Mouse (Mus musculus): ENCODE measurements at regions not wholly inside any gene's neighbourhood (a gene's known extent, or its start where the extent isn't known, plus 50 kb on each side); places are given as distances from the start of the nearest gene placed in this dataset.

- Histone ChIP-seq H3K36me3 (ENCODE audit: control insufficient read depth, insufficient read depth) (no peaks in the 10 kb centered on the region), H3ac (ENCODE audit: control insufficient read depth, insufficient read length) (no peak overlapping the region), H3K27me3 (ENCODE audit: control insufficient read depth, insufficient read depth, insufficient read length) (no peaks in the 10 kb centered on the region), H3K79me2 (ENCODE audit: control insufficient read depth, insufficient read depth) (no peaks in the 10 kb centered on the region), H3K4me3 (no peak overlapping the region), H3K4me2 (ENCODE audit: low read depth) (no peak overlapping the region)
- TF ChIP-seq CEBPB (IDR thresholded peaks at IDR 0.05; ENCODE audit: insufficient read depth, poor library complexity, severe bottlenecking), result no peak
- TF ChIP-seq USF1 (IDR thresholded peaks at IDR 0.05; ENCODE audit: low read depth), result no peak
Observed at GRCm38 (mm10) chr4:31672842-31673171, 291.1 kb upstream of the Map3k7 start.

- Histone ChIP-seq H3K36me3 (ENCODE audit: control insufficient read depth, insufficient read depth) (no peaks in the 10 kb centered on the region), H3ac (ENCODE audit: control insufficient read depth, insufficient read length) (no peak overlapping the region), H3K27me3 (ENCODE audit: control insufficient read depth, insufficient read depth, insufficient read length) (no peaks in the 10 kb centered on the region), H3K79me2 (ENCODE audit: control insufficient read depth, insufficient read depth) (no peaks in the 10 kb centered on the region), H3K4me2 (ENCODE audit: low read depth) (no peak overlapping the region), H3K4me3 (no peak overlapping the region)
- TF ChIP-seq CEBPB (IDR thresholded peaks at IDR 0.05; ENCODE audit: insufficient read depth, poor library complexity, severe bottlenecking) (no peak), POLR2AphosphoS2 (IDR thresholded peaks at IDR 0.05; ENCODE audit: insufficient read length, low read depth) (no peak), REST (IDR thresholded peaks at IDR 0.05; ENCODE audit: insufficient read depth, insufficient read length) (no peak), MYOG (IDR thresholded peaks at IDR 0.05; ENCODE audit: control insufficient read depth in 1 of 3, insufficient read depth in 1 of 3, insufficient read length in 2 of 3, low read depth in 2 of 3) (no peak), TCF3 (IDR thresholded peaks at IDR 0.05; ENCODE audit: insufficient read length, low read depth) (no peak), MAX (IDR thresholded peaks at IDR 0.05; ENCODE audit: low read depth) (no peak), POLR2A (IDR thresholded peaks at IDR 0.05; ENCODE audit: insufficient read length, low read depth) (no peak), E2F4 (IDR thresholded peaks at IDR 0.05; ENCODE audit: insufficient read depth) (no peak), MYOD1 (IDR thresholded peaks at IDR 0.05; ENCODE audit: control insufficient read depth in 1 of 3, insufficient read length in 2 of 3, low read depth in 2 of 3) (no peak), USF1 (IDR thresholded peaks at IDR 0.05; ENCODE audit: low read depth) (no peak), TCF12 (IDR thresholded peaks at IDR 0.05; ENCODE audit: insufficient read depth, poor library complexity, severe bottlenecking) (no peak), SRF (IDR thresholded peaks at IDR 0.05; ENCODE audit: control insufficient read depth, insufficient read length, low read depth) (no peak)
Observed at GRCm38 (mm10) chr4:31679007-31679590, 284.8 kb upstream of the Map3k7 start.

- Histone ChIP-seq H3ac (ENCODE audit: control insufficient read depth, insufficient read length) (no peak overlapping the region), H3K36me3 (ENCODE audit: control insufficient read depth, insufficient read depth) (no peaks in the 10 kb centered on the region), H3K79me2 (ENCODE audit: control insufficient read depth, insufficient read depth) (no peaks in the 10 kb centered on the region), H3K27me3 (ENCODE audit: control insufficient read depth, insufficient read depth, insufficient read length) (no peaks in the 10 kb centered on the region), H3K4me2 (ENCODE audit: low read depth) (no peak overlapping the region), H3K4me3 (no peak overlapping the region)
- TF ChIP-seq MYOD1 (IDR thresholded peaks at IDR 0.05; ENCODE audit: control insufficient read depth in 1 of 3, insufficient read length in 2 of 3, low read depth in 2 of 3) (peak in 2 of 3 experiments; percentile 35 to 58), MYOG (IDR thresholded peaks at IDR 0.05; ENCODE audit: control insufficient read depth in 1 of 3, insufficient read depth in 1 of 3, insufficient read length in 2 of 3, low read depth in 2 of 3) (peak in 1 of 3 experiments; percentile 20), MAX (IDR thresholded peaks at IDR 0.05; ENCODE audit: low read depth) (no peak)
Observed at GRCm38 (mm10) chr4:31680958-31681357, 282.9 kb upstream of the Map3k7 start.

- Histone ChIP-seq H3K79me2 (ENCODE audit: control insufficient read depth, insufficient read depth) (no peaks in the 10 kb centered on the region), H3K4me3 (no peak overlapping the region), H3K4me2 (ENCODE audit: low read depth) (no peak overlapping the region), H3K36me3 (ENCODE audit: control insufficient read depth, insufficient read depth) (no peaks in the 10 kb centered on the region), H3K27me3 (ENCODE audit: control insufficient read depth, insufficient read depth, insufficient read length) (no peaks in the 10 kb centered on the region), H3ac (ENCODE audit: control insufficient read depth, insufficient read length) (no peak overlapping the region)
- TF ChIP-seq TCF12 (IDR thresholded peaks at IDR 0.05; ENCODE audit: insufficient read depth, poor library complexity, severe bottlenecking) (no peak), CEBPB (IDR thresholded peaks at IDR 0.05; ENCODE audit: insufficient read depth, poor library complexity, severe bottlenecking) (no peak), POLR2AphosphoS2 (IDR thresholded peaks at IDR 0.05; ENCODE audit: insufficient read length, low read depth) (no peak), E2F4 (IDR thresholded peaks at IDR 0.05; ENCODE audit: insufficient read depth) (no peak), POLR2A (IDR thresholded peaks at IDR 0.05; ENCODE audit: insufficient read length, low read depth) (no peak), REST (IDR thresholded peaks at IDR 0.05; ENCODE audit: insufficient read depth, insufficient read length) (no peak), MAX (IDR thresholded peaks at IDR 0.05; ENCODE audit: low read depth) (no peak), TCF3 (IDR thresholded peaks at IDR 0.05; ENCODE audit: insufficient read length, low read depth) (no peak), MYOD1 (IDR thresholded peaks at IDR 0.05; ENCODE audit: control insufficient read depth in 1 of 3, insufficient read length in 2 of 3, low read depth in 2 of 3) (no peak), SRF (IDR thresholded peaks at IDR 0.05; ENCODE audit: control insufficient read depth, insufficient read length, low read depth) (no peak), MYOG (IDR thresholded peaks at IDR 0.05; ENCODE audit: control insufficient read depth in 1 of 3, insufficient read depth in 1 of 3, insufficient read length in 2 of 3, low read depth in 2 of 3) (no peak), USF1 (IDR thresholded peaks at IDR 0.05; ENCODE audit: low read depth) (no peak)
Observed at GRCm38 (mm10) chr4:31689083-31689482, 274.8 kb upstream of the Map3k7 start.

GRCm38 (mm10) chr4:31697769-31698505 lies 266.0 kb upstream of the Map3k7 start:
- Histone ChIP-seq H3K4me3 (no peak overlapping the region), H3ac (ENCODE audit: control insufficient read depth, insufficient read length) (no peak overlapping the region), H3K27me3 (ENCODE audit: control insufficient read depth, insufficient read depth, insufficient read length) (no peaks in the 10 kb centered on the region), H3K36me3 (ENCODE audit: control insufficient read depth, insufficient read depth) (no peaks in the 10 kb centered on the region), H3K4me2 (ENCODE audit: low read depth) (no peak overlapping the region), H3K79me2 (ENCODE audit: control insufficient read depth, insufficient read depth) (no peaks in the 10 kb centered on the region)
- no peak for TF ChIP-seq MYOG (IDR thresholded peaks at IDR 0.05; ENCODE audit: control insufficient read depth in 1 of 3, insufficient read depth in 1 of 3, insufficient read length in 2 of 3, low read depth in 2 of 3)
- no peak for TF ChIP-seq CEBPB (IDR thresholded peaks at IDR 0.05; ENCODE audit: insufficient read depth, poor library complexity, severe bottlenecking)
- no peak for TF ChIP-seq MAX (IDR thresholded peaks at IDR 0.05; ENCODE audit: low read depth)
- no peak for TF ChIP-seq POLR2AphosphoS2 (IDR thresholded peaks at IDR 0.05; ENCODE audit: insufficient read length, low read depth)
- TF ChIP-seq TCF12 (IDR thresholded peaks at IDR 0.05; ENCODE audit: insufficient read depth, poor library complexity, severe bottlenecking), result no peak
